Mouse (Mus musculus): ENCODE measurements around the gene Urah.

The Urah gene

GRCm38 (mm10) chr7:140877364-140877763 is 42.5 kb downstream of the Urah start:
- DNase-seq (ENCODE audit: low read depth), result peak; percentile 60

DNA sequence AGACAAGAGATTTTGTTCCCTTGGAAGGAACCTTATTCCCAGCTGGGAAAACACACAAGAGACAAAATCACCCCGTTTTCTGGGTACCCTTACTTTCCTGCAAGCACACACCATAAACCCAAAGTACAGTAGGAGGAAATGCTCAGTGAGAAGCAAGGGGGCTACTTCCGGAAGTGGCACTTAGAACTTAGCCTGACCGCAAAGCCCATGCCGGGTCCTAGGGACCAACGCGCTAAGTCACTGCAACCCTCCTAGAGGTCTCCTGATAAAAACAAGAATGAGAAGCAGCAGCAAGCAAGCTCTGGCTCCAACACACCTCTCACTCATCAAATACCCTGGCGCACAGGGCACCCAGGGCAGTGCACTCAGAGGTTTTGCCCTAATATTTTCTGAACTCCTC is 44.5 kb downstream of the Urah start:
- peak; percentile 91 for DNase-seq (ENCODE audit: low read depth)

DNA sequence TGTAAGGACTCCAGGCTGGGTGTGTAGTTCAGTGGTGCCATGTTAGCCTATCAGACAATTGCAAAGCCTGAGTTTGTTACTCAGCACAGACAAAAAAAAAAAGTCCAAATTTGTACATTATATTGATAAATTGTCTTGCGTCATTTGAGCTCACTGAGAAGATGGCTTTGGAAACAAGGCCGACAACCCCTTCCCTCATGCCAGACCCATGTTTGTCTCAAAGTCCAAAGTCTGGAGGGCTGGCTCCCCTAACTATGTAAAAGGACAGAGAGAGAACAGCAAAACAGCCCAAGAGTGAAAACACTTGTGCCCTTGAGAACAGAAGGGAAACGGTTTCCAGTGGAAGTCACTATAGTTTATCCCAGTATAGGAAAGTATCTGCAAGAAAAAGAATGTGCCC is 45.6 kb downstream of the Urah start:
- DNase-seq (ENCODE audit: low read depth), result no peak

- DNase-seq (ENCODE audit: low read depth), result peak; percentile 95
Measured at GRCm38 (mm10) chr7:140880865-140881515, 46.2 kb downstream of the Urah start.

- peak; percentile 94 for DNase-seq (ENCODE audit: low read depth)
Measured at GRCm38 (mm10) chr7:140881696-140882468, 47.1 kb downstream of the Urah start, which contains the start of the genes Psmd13 and Sirt3. TSS of gene Psmd13 (plus strand) at chr7:140881968. TSS of gene Sirt3 (minus strand) at chr7:140882309.

DNA sequence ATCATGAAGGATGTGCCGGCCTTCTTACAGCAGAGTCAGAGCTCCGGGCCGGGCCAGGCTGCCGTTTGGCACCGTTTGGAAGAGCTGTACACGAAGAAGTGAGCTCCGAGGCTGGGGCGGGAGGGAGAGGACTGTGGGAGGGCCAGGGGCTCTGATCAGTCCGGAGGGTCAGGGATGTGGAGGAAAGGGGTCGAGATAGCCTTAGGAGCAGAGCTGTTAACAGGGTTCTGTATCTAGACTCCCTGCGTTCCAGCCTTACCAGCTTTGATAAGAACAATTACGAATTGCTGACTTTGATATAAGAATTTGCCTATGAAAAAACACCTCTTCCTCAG is 47.6 kb downstream of the Urah start:
- DNase-seq (ENCODE audit: low read depth), result no peak

Measured in 416B (cell line).